Mouse (Mus musculus) spleen, adult 2 months (tissue): ENCODE results near the gene Gatad2b.

Experiments used
- CTCF ChIP-seq: fragments of 200-500 bp; IDR thresholded peaks from 2 replicates; pipeline ENCODE4 v1.5.1; 2011; ENCODE audit warnings: mild to moderate bottlenecking, inconsistent platforms; ENCODE audit not compliant: insufficient read depth, insufficient read length, insufficient replicate concordance; ENCODE audit errors: extremely low read depth
- POLR2A ChIP-seq: fragments of 200-500 bp; IDR thresholded peaks from 2 replicates; pipeline ENCODE4 v1.6.1; 2011; ENCODE audit warnings: low read depth, low read length, inconsistent platforms

GRCm38 (mm10) chr3:90266901-90267775 is 25.8 kb upstream of the Gatad2b start:
- TF ChIP-seq CTCF (no peak), POLR2A (no peak)
